ENCODE assay signal across 8 mouse cellular contexts in the genomic region with DNA sequence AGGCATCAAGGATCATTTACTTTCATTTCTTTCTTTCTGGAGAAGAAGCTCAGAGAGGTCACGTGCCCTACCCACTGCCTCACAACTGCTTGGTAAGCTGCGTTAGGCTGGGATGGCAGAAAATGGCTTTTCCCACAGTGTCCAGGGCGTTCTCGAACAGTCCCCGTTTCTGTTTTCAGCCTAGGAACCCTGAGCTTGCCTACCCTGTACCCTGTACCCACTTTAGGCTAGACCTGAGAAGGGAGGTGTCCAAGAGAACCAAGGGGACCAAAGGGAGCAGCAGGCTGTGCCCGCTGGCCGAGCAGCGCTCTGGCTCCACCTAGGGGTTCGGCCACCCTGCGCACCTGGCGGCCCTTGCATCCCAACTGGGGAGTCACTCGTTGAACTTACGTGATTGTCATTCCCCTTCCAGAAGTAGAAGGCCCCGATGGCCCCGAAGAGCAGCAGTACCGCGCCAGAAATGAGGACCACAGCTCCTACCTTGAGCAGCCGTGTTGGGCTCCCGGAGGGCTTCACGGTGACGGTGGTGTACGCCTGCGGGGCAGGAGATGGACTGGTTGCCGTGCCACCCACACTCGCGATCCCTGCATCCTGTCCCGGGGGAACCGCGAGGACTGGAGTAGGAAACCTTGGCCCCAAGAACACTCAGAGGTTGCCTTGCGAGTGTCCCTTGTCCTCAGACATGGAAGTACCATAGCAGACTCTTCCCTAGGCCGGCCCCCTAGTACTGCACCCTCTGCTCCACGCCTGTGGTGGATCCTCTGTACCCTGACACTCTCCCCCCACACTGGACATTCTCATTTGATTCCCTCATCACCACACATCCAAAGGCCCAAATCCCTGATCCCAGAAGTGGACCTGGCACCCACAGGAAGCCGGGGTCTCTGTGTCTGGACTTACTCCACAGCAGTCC. TPM values are rescaled to one million over a fixed set of nuclear protein-coding genes. Genes with fewer than 3 reads are reported as not detected.
DNase-seq lines count a peak whose midpoint lies in the region; ATAC-seq and TF ChIP-seq lines count a peak whose summit lies in the region.

No protein-coding gene starts in this region.

- ATAC-seq in Patski: peak; percentile 48
- ATAC-seq in forebrain, postnatal 0 days: peak; percentile 38
- ATAC-seq in hematopoietic stem cell, adult 5-6 weeks (replicated peaks in 1 of 2; ENCODE audit: insufficient read depth in 1 of 2, low FRiP score in 2 of 2, low TSS enrichment in 1 of 2, low read depth in 1 of 2, poor library complexity in 2 of 2, severe bottlenecking in 2 of 2): peak; percentile 93 to 98

- DNase-seq in Patski (ENCODE audit: low read depth, low spot score): no peak
- peak; percentile 40 to 45 for DNase-seq in cerebellum, adult 18-20 months
- DNase-seq in forebrain, postnatal 0 days: no peak
- DNase-seq in layer of hippocampus, postnatal 10 days (ENCODE audit: low spot score in 2 of 2): peak; percentile 62 to 78
- peak; percentile 28 for DNase-seq in right cerebral cortex, postnatal 14 days
- peak; percentile 60 for DNase-seq in urinary bladder, postnatal 25 days (ENCODE audit: low spot score)

- CTCF ChIA-PET in Patski (lab: Charles Lee): interaction anchor here (1.0 to 1.5 kb wide), 2 partner anchors 11 to 39 kb away, joined by 3 to 5 read pairs; no protein-coding TSS in a partner anchor

- POLR2A ChIA-PET in Patski (lab: Charles Lee): no interaction called here

- TF ChIP-seq CTCF in Patski (IDR thresholded peaks at IDR 0.05): peak; percentile 67
- TF ChIP-seq CTCF in forebrain, postnatal 0 days (IDR thresholded peaks at IDR 0.05; ENCODE audit: low read depth): peak; percentile 62

- H3K4me3 ChIP-seq in forebrain, postnatal 0 days (ENCODE audit: low read depth, low read length): no peak overlapping the region
- H3K4me3 ChIP-seq in megakaryocyte, embryonic 14.5 days (replicated peaks): peak overlapping the region; percentile 90

- H3K36me3 ChIP-seq in forebrain, postnatal 0 days (ENCODE audit: insufficient read depth): no peaks in the 10 kb centered on the region
- no peaks in the 10 kb centered on the region for H3K36me3 ChIP-seq in megakaryocyte, embryonic 14.5 days (replicated peaks; ENCODE audit: low read length)

- H3K27ac ChIP-seq in forebrain, postnatal 0 days (ENCODE audit: low read depth, low read length): no peak overlapping the region

- peaks cover 5% of the 10 kb centered on the region for H3K27me3 ChIP-seq in Patski
- no peaks in the 10 kb centered on the region for H3K27me3 ChIP-seq in forebrain, postnatal 0 days (ENCODE audit: insufficient read depth, low read length)
- peaks cover 38% of the 10 kb centered on the region for H3K27me3 ChIP-seq in megakaryocyte, embryonic 14.5 days (replicated peaks)

- no peak overlapping the region for H3K9ac ChIP-seq in forebrain, postnatal 0 days

- in situ Hi-C loops in Patski (cut with MboI; ENCODE audit: low pct_unique_long_range_greater_than_20kb): no loop called here

- H3K4me2 ChIP-seq in forebrain, postnatal 0 days (ENCODE audit: low read depth): peak overlapping the region; percentile 20; the same call in 1 of the 2 replicates

- WGBS in forebrain, postnatal 0 days: 19% methylated on average over 33 of the region's 33 CpGs

- H3K9me3 ChIP-seq in forebrain, postnatal 0 days (ENCODE audit: low read length): no peaks in the 10 kb centered on the region
- no peaks in the 10 kb centered on the region for H3K9me3 ChIP-seq in megakaryocyte, embryonic 14.5 days

- H3K4me1 ChIP-seq in forebrain, postnatal 0 days (ENCODE audit: insufficient read depth): peaks cover 10% of the 10 kb centered on the region; the same call in 1 of the 2 replicates
- peaks cover 19% of the 10 kb centered on the region for H3K4me1 ChIP-seq in megakaryocyte, embryonic 14.5 days

RNA-seq across cellular contexts. Expression of a gene that starts 0.7 kb away (rescaled TPM):
- 2.5 TPM for polyA plus RNA-seq in Patski (2021)
- total RNA-seq in forebrain, postnatal 0 days (2014; rRNA removed): 0.62 and 6.8 TPM in 2 replicates
- polyA plus RNA-seq in forebrain, postnatal 0 days (2015; fragmentation: Nextera tagmentation; extraction: Ambion mirVana): 3.4 and 5.5 TPM in 2 replicates
- not detected in 2 replicates for total RNA-seq in hematopoietic stem cell, adult 5-6 weeks (2017)
- 1 to 10 TPM; 2.5 to 3.0 TPM for total RNA-seq in layer of hippocampus, postnatal 10 days (2021)
- polyA plus RNA-seq in megakaryocyte, embryonic 14.5 days (2012; ENCODE audit: insufficient read depth, low replicate concordance): not detected in 2 replicates

Comparison
In these comparisons a context has a peak if more than half of its experiments do, and no peak if none do; other contexts are left out.
1. ATAC-seq: peak in every context shown above with its lines; median percentile 96 in hematopoietic stem cell, adult 5-6 weeks; 48 in Patski; 38 in forebrain, postnatal 0 days.
2. DNase-seq: peak in cerebellum, adult 18-20 months (2 of 2), layer of hippocampus, postnatal 10 days (2 of 2), right cerebral cortex, postnatal 14 days (single experiment) and urinary bladder, postnatal 25 days (single experiment); none in Patski (single experiment) and forebrain, postnatal 0 days (single experiment).